Mouse (Mus musculus) thymus, postnatal 0 days (tissue): ENCODE data around the gene Gopc. TPM values are rescaled to one million over a fixed set of nuclear protein-coding genes. Genes with fewer than 3 reads are reported as not detected.
"Not testable (repeated sequence)": the region's sequence is repeated elsewhere in the genome, so short reads cannot be mapped to it uniquely, and the experiment has no call there.

Experiments used
- DNase-seq: peaks from one replicate; pipeline ENCODE4 v3.0.0-alpha.2; 2015; ENCODE audit warnings: low spot score
- polyA plus RNA-seq: library from polyadenylated mRNA; unstranded; fragments of >200 nt; fragmentation: Nextera tagmentation; extraction: Ambion mirVana; gene quantifications from 2 replicates; pipeline ENCODE4 v1.2.1, GENCODE M21; 2015

Gopc gene
- polyA plus RNA-seq, 1 experiment from 2014 or later: 12.3 TPM

- DNase-seq: no peak
Measured at GRCm38 (mm10) chr10:52388922-52389430, 7.1 kb upstream of the Gopc start, which contains the start of gene Nepn. Nepn (plus strand) TSS chr10:52388972.

GRCm38 (mm10) chr10:52387192-52387591, 5.3 kb upstream of the Gopc start:
- no peak for DNase-seq

GRCm38 (mm10) chr10:52384823-52385610, 3.1 kb upstream of the Gopc start:
- DNase-seq: peak; percentile 48

- no peak for DNase-seq
Measured at GRCm38 (mm10) chr10:52383522-52383921, 1.6 kb upstream of the Gopc start.

GRCm38 (mm10) chr10:52383022-52383421, 1.1 kb upstream of the Gopc start:
- no peak for DNase-seq

- peak; percentile 20 for DNase-seq
Measured at GRCm38 (mm10) chr10:52381321-52381801, 563 bp downstream of the Gopc start.

GRCm38 (mm10) chr10:52377813-52378212, 4.1 kb downstream of the Gopc start:
- DNase-seq: no peak

GRCm38 (mm10) chr10:52376422-52376821, 5.5 kb downstream of the Gopc start:
- no peak for DNase-seq

- no peak for DNase-seq
Measured at GRCm38 (mm10) chr10:52374651-52375050, 7.3 kb downstream of the Gopc start.

GRCm38 (mm10) chr10:52373834-52374233, 8.1 kb downstream of the Gopc start:
- DNase-seq: no peak

- DNase-seq: no peak
Measured at GRCm38 (mm10) chr10:52368376-52368775, 13.5 kb downstream of the Gopc start.

- DNase-seq: no peak
Measured at GRCm38 (mm10) chr10:52360862-52361609, 20.9 kb downstream of the Gopc start.

- no peak for DNase-seq
Measured at GRCm38 (mm10) chr10:52360241-52360735, 21.6 kb downstream of the Gopc start.

GRCm38 (mm10) chr10:52358467-52358866, 23.5 kb downstream of the Gopc start, which contains the start of gene Gm26741:
Gm26741 (plus strand) TSS chr10:52358767.
- DNase-seq: no peak

- no peak for DNase-seq
Measured at GRCm38 (mm10) chr10:52353184-52353583, 28.7 kb downstream of the Gopc start.

GRCm38 (mm10) chr10:52343324-52343723, 38.6 kb downstream of the Gopc start:
- not testable (repeated sequence) for DNase-seq

- peak; percentile 42 for DNase-seq
Measured at GRCm38 (mm10) chr10:52331007-52331406, 50.9 kb downstream of the Gopc start.

GRCm38 (mm10) chr10:52321918-52322317, 60.0 kb downstream of the Gopc start:
- no peak for DNase-seq

- no peak for DNase-seq
Measured at GRCm38 (mm10) chr10:52319506-52320286, 62.2 kb downstream of the Gopc start.

- DNase-seq: no peak
Measured at GRCm38 (mm10) chr10:52309196-52309595, 72.7 kb downstream of the Gopc start.

GRCm38 (mm10) chr10:52304574-52304973, 77.3 kb downstream of the Gopc start:
- DNase-seq: no peak
